Mouse (Mus musculus): ENCODE data around the gene Cfap74.

GRCm38 (mm10) chr4:155510981-155511380 is 102.0 kb downstream of the Cfap74 start:
- TF ChIP-seq CTCF (IDR thresholded peaks at IDR 0.05) (no peak), EP300 (IDR thresholded peaks at IDR 0.05; ENCODE audit: insufficient read depth, low read depth, low read length) (no peak), POLR2A (IDR thresholded peaks at IDR 0.05; ENCODE audit: insufficient read depth, low read depth, low read length) (no peak)
